In the genomic region with DNA sequence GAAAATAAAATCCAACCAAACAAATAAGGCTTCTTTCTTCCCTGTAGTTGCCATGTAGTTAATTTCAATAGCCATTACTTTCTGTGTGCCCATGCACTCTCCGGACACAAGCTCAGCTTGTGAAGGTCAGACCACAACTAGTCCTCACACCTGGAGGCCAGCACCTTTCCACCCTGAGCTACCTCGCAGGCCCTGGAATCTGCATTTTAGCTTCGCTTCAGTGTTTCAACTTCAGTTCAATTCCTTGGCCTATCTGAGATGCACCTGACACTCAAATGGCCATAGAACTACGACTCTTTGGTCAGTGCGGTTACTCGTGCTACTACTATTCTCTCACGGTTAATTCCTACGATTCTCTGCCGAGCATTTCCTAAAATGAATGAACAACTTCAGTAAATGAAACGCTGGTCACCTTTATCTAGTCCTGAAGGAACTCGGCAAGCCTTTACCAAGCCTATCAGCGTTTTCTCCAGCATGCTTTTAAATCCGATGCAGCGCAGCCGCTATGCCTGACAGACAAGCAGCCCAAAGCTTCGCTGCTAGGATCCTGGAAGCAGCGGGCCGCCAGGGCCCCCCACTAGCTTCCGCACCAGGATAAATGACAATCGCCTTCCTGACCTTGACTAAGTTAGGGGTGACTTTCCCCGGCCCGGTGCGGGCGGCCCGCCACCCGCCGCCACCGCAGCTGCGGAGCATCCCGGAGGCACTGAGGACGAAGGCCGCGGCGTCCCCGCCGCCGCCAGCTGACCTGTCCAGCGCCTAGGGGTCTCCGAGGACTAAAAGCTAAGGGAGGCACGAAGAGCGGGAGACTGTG, we compare ENCODE assay signal across 8 mouse cellular contexts. TPM values are rescaled to one million over a fixed set of nuclear protein-coding genes. Genes with fewer than 3 reads are reported as not detected.
DNase-seq lines count a peak whose midpoint lies in the region; ATAC-seq and TF ChIP-seq lines count a peak whose summit lies in the region.

No protein-coding gene starts in this region.

- intact Hi-C loops in left cerebral cortex, postnatal 36 days (cut with DNase I) = loop anchor here (1.0 to 10.0 kb wide), 4 partner anchors 23 to 326 kb away; a partner anchor contains a TSS

- H3K4me1 ChIP-seq in lung, embryonic 15.5 days = peaks cover 10% of the 10 kb centered on the region
- peaks cover 7% of the 10 kb centered on the region for H3K4me1 ChIP-seq in brown adipose tissue, adult 24 weeks (ENCODE audit: control insufficient read depth, insufficient read depth, insufficient read length, low read length)
- H3K4me1 ChIP-seq in heart, embryonic 16.5 days (ENCODE audit: control insufficient read depth, insufficient read depth, low read length) = peaks cover 20% of the 10 kb centered on the region
- H3K4me1 ChIP-seq in liver, embryonic 11.5 days (replicated peaks; ENCODE audit: control insufficient read depth, insufficient read depth, low read length) = peaks cover 7% of the 10 kb centered on the region
- H3K4me1 ChIP-seq in small intestine, adult 2 months (ENCODE audit: control insufficient read depth, insufficient read depth, insufficient read length, low read length) = peaks cover 4% of the 10 kb centered on the region; the same call in 1 of the 2 replicates

- peak overlapping the region; percentile 92 for H3K4me3 ChIP-seq in lung, embryonic 15.5 days
- peak overlapping the region; percentile 97 for H3K4me3 ChIP-seq in brown adipose tissue, adult 24 weeks (ENCODE audit: insufficient read depth, low read depth, low read length)
- peak overlapping the region; percentile 80 for H3K4me3 ChIP-seq in heart, embryonic 16.5 days (ENCODE audit: low read length)
- peak overlapping the region; percentile 89 for H3K4me3 ChIP-seq in liver, embryonic 11.5 days (ENCODE audit: low read depth, low read length)
- H3K4me3 ChIP-seq in small intestine, adult 2 months (ENCODE audit: low read depth, low read length) = peak overlapping the region; percentile 97

- under 1% methylated on average over 41 of the region's 41 CpGs for WGBS in lung, embryonic 15.5 days
- under 1% methylated on average over 41 of the region's 41 CpGs for WGBS in heart, embryonic 16.5 days
- under 1% methylated on average over 41 of the region's 41 CpGs for WGBS in liver, embryonic 11.5 days
- WGBS in small intestine, adult 2 months = under 1% methylated on average over 41 of the region's 41 CpGs

- no peak for DNase-seq in lung, postnatal 4 days
- DNase-seq in liver, embryonic 11.5 days (ENCODE audit: low spot score) = no peak
- DNase-seq in left cerebral cortex, postnatal 36 days (ENCODE audit: low spot score in 2 of 2) = no peak
- no peak for DNase-seq in layer of hippocampus, adult 9-10 months (ENCODE audit: low spot score)

- H3K4me2 ChIP-seq in lung, embryonic 15.5 days = peak overlapping the region; percentile 85
- peak overlapping the region; percentile 92 for H3K4me2 ChIP-seq in heart, embryonic 16.5 days (ENCODE audit: low read depth, low read length)
- H3K4me2 ChIP-seq in liver, embryonic 11.5 days = peak overlapping the region; percentile 92

- no peaks in the 10 kb centered on the region for H3K36me3 ChIP-seq in lung, embryonic 15.5 days
- H3K36me3 ChIP-seq in heart, embryonic 16.5 days (ENCODE audit: control insufficient read depth, insufficient read depth) = no peaks in the 10 kb centered on the region
- H3K36me3 ChIP-seq in liver, embryonic 11.5 days (ENCODE audit: control insufficient read depth, insufficient read depth, low read length) = no peaks in the 10 kb centered on the region; the same call in 1 of the 2 replicates
- H3K36me3 ChIP-seq in small intestine, adult 2 months (ENCODE audit: control insufficient read depth, insufficient read depth, low read length) = no peaks in the 10 kb centered on the region

- H3K27me3 ChIP-seq in lung, embryonic 15.5 days = no peaks in the 10 kb centered on the region
- no peaks in the 10 kb centered on the region for H3K27me3 ChIP-seq in heart, embryonic 16.5 days (ENCODE audit: control insufficient read depth, insufficient read depth, low read length)
- H3K27me3 ChIP-seq in liver, embryonic 11.5 days (replicated peaks; ENCODE audit: control insufficient read depth, insufficient read depth, low read length) = no peaks in the 10 kb centered on the region
- H3K27me3 ChIP-seq in small intestine, adult 2 months (ENCODE audit: control insufficient read depth, insufficient read depth, low read length) = no peaks in the 10 kb centered on the region

- TF ChIP-seq CTCF in small intestine, adult 2 months (IDR thresholded peaks at IDR 0.05; ENCODE audit: extremely low read depth, insufficient read length, insufficient replicate concordance, low read depth, low read length) = no peak

- H3K9me3 ChIP-seq in lung, embryonic 15.5 days = no peaks in the 10 kb centered on the region
- H3K9me3 ChIP-seq in heart, embryonic 16.5 days (replicated peaks; ENCODE audit: control insufficient read depth, low read length) = no peaks in the 10 kb centered on the region
- H3K9me3 ChIP-seq in liver, embryonic 11.5 days (ENCODE audit: control insufficient read depth, low read length) = no peaks in the 10 kb centered on the region

- ATAC-seq in lung, embryonic 15.5 days (ENCODE audit: borderline replicate concordance, extremely low read depth, low FRiP score, low TSS enrichment) = no peak
- ATAC-seq in heart, embryonic 16.5 days (replicated peaks; ENCODE audit: extremely low read depth, insufficient read depth, low FRiP score) = peak; percentile 53
- peak; percentile 53 for ATAC-seq in liver, embryonic 11.5 days (replicated peaks; ENCODE audit: low FRiP score)

- peak overlapping the region; percentile 95 for H3K27ac ChIP-seq in lung, embryonic 15.5 days
- peak overlapping the region; percentile 95 for H3K27ac ChIP-seq in brown adipose tissue, adult 24 weeks (replicated peaks; ENCODE audit: low read depth, low read length)
- H3K27ac ChIP-seq in heart, embryonic 16.5 days (ENCODE audit: low read length) = peak overlapping the region; percentile 93
- peak overlapping the region; percentile 91 for H3K27ac ChIP-seq in liver, embryonic 11.5 days (ENCODE audit: low read depth, low read length)
- peak overlapping the region; percentile 92 for H3K27ac ChIP-seq in small intestine, adult 2 months (ENCODE audit: insufficient read depth, low read depth, low read length)

- peak overlapping the region; percentile 96 for H3K9ac ChIP-seq in lung, embryonic 15.5 days
- H3K9ac ChIP-seq in heart, embryonic 16.5 days (ENCODE audit: low read length) = peak overlapping the region; percentile 98
- H3K9ac ChIP-seq in liver, embryonic 11.5 days (ENCODE audit: low read depth, low read length) = peak overlapping the region; percentile 94

- no peak for TF ChIP-seq POLR2A in small intestine, adult 2 months (IDR thresholded peaks at IDR 0.05; ENCODE audit: low read depth, low read length)

RNA-seq across cellular contexts. Expression of a gene that starts 0.6 kb away (rescaled TPM):
- polyA plus RNA-seq in lung, embryonic 15.5 days (2015; fragmentation: Nextera tagmentation; extraction: Ambion mirVana) = 306 and 313 TPM in 2 replicates
- 2,020 and 2,029 TPM in 2 replicates for polyA plus RNA-seq in brown adipose tissue, adult 24 weeks (2012; ENCODE audit: insufficient read depth, insufficient read length, missing spikeins)
- polyA plus RNA-seq in heart, embryonic 16.5 days (2015; fragmentation: Nextera tagmentation; extraction: Ambion mirVana) = 721 and 751 TPM in 2 replicates
- polyA plus RNA-seq in liver, embryonic 11.5 days (2014; fragmentation: Nextera tagmentation; extraction: Ambion mirVana) = 352 TPM in 2 replicates
- polyA plus RNA-seq in small intestine, adult 2 months (2012; rRNA removed) = 17.0 and 28.7 TPM in 2 replicates
- total RNA-seq in left cerebral cortex, postnatal 36 days (2021) = 100 to 1,000 TPM; 224 to 227 TPM

RNA-seq across cellular contexts. Expression of a gene that starts 10.6 kb away (rescaled TPM):
- 36.8 and 37.4 TPM in 2 replicates for polyA plus RNA-seq in lung, embryonic 15.5 days (2015; fragmentation: Nextera tagmentation; extraction: Ambion mirVana)
- polyA plus RNA-seq in brown adipose tissue, adult 24 weeks (2012; ENCODE audit: insufficient read depth, insufficient read length, missing spikeins) = 12.1 and 15.1 TPM in 2 replicates
- polyA plus RNA-seq in heart, embryonic 16.5 days (2015; fragmentation: Nextera tagmentation; extraction: Ambion mirVana) = 31.6 and 32.0 TPM in 2 replicates
- polyA plus RNA-seq in liver, embryonic 11.5 days (2014; fragmentation: Nextera tagmentation; extraction: Ambion mirVana) = 31.5 and 33.3 TPM in 2 replicates
- 11.6 and 32.3 TPM in 2 replicates for polyA plus RNA-seq in small intestine, adult 2 months (2012; rRNA removed)
- 10 to 100 TPM; 43.3 to 44.5 TPM for total RNA-seq in left cerebral cortex, postnatal 36 days (2021)

RNA-seq across cellular contexts. Expression of a gene that starts 22.5 kb away (rescaled TPM):
- 22.6 and 28.7 TPM in 2 replicates for polyA plus RNA-seq in lung, embryonic 15.5 days (2015; fragmentation: Nextera tagmentation; extraction: Ambion mirVana)
- 0.71 TPM in 1 of 2 replicates, not detected in the other for polyA plus RNA-seq in brown adipose tissue, adult 24 weeks (2012; ENCODE audit: insufficient read depth, insufficient read length, missing spikeins)
- polyA plus RNA-seq in heart, embryonic 16.5 days (2015; fragmentation: Nextera tagmentation; extraction: Ambion mirVana) = 10.4 and 11.0 TPM in 2 replicates
- 23.9 and 24.1 TPM in 2 replicates for polyA plus RNA-seq in liver, embryonic 11.5 days (2014; fragmentation: Nextera tagmentation; extraction: Ambion mirVana)
- 2.1 and 2.7 TPM in 2 replicates for polyA plus RNA-seq in small intestine, adult 2 months (2012; rRNA removed)
- total RNA-seq in left cerebral cortex, postnatal 36 days (2021) = 1 to 10 TPM; 1.2 to 1.9 TPM

RNA-seq across cellular contexts. Expression of a gene that starts 23.9 kb away (rescaled TPM):
- polyA plus RNA-seq in lung, embryonic 15.5 days (2015; fragmentation: Nextera tagmentation; extraction: Ambion mirVana) = 15.5 and 18.5 TPM in 2 replicates
- 10.0 and 10.5 TPM in 2 replicates for polyA plus RNA-seq in brown adipose tissue, adult 24 weeks (2012; ENCODE audit: insufficient read depth, insufficient read length, missing spikeins)
- 19.3 and 21.5 TPM in 2 replicates for polyA plus RNA-seq in heart, embryonic 16.5 days (2015; fragmentation: Nextera tagmentation; extraction: Ambion mirVana)
- polyA plus RNA-seq in liver, embryonic 11.5 days (2014; fragmentation: Nextera tagmentation; extraction: Ambion mirVana) = 12.5 and 15.3 TPM in 2 replicates
- polyA plus RNA-seq in small intestine, adult 2 months (2012; rRNA removed) = 0.91 and 2.0 TPM in 2 replicates
- 100 to 1,000 TPM; 217 to 219 TPM for total RNA-seq in left cerebral cortex, postnatal 36 days (2021)

Comparison
In these comparisons a context has a peak if more than half of its experiments do, and no peak if none do; other contexts are left out.
1. RNA of a gene that starts 0.6 kb away (polyA plus RNA-seq): 2,020 to 2,029 TPM in brown adipose tissue, adult 24 weeks, 721 to 751 TPM in heart, embryonic 16.5 days, 352 TPM in liver, embryonic 11.5 days and 306 to 313 TPM in lung, embryonic 15.5 days; 17.0 to 28.7 TPM in small intestine, adult 2 months; every median in the first group is over 10 times any median in the second.
2. Peak in every context shown above with its lines, with median percentiles within 50 percentile points of each other: H3K27ac ChIP-seq, H3K4me2 ChIP-seq, H3K4me3 ChIP-seq and H3K9ac ChIP-seq.